Mouse (Mus musculus): Measurements from ENCODE around the gene Gm20696. TPM values are rescaled to one million over a fixed set of nuclear protein-coding genes. Genes with fewer than 3 reads are reported as not detected.

Gene Gm20696
- polyA plus RNA-seq, 1 experiment, result 5.7 TPM

GRCm38 (mm10) chr6:99228336-99228870 is 438.2 kb downstream of the Gm20696 start:
- Histone ChIP-seq H3K4me3 (replicated peaks; ENCODE audit: control insufficient read depth, low read depth, low read length) (no peak overlapping the region), H3K27ac (ENCODE audit: control insufficient read depth, insufficient read depth, low read depth, low read length, poor library complexity) (no peak overlapping the region), H3K4me1 (ENCODE audit: control insufficient read depth, insufficient read depth, low read length) (no peaks in the 10 kb centered on the region; the same call in 1 of the 2 replicates)
- 85% methylated on average over 6 of the region's 6 CpGs for WGBS
- TF ChIP-seq POLR2A (IDR thresholded peaks at IDR 0.05; ENCODE audit: borderline replicate concordance, control insufficient read depth, low read depth, low read length), result no peak
- TF ChIP-seq CTCF (IDR thresholded peaks at IDR 0.05; ENCODE audit: control insufficient read depth, insufficient read depth, low read length), result no peak

DNA sequence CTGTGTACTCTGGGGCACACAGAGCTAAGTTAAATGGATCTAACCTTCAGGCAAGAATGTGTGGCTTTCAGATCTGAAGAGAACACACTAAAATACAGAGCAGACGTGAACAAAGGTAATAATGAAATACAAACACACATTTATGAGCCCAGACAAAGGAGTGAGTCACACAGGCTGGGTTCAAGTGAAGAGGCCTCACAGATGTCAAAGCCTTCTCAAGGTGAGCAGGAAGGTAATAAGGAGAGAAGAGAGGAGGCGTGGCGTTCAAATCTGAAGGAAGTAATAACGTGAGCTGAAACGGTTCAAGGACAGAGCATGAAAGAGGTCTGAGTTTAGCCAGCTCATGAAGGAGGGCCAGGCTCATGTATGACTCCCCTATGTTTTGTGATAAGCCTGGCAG is 445.4 kb downstream of the Gm20696 start:
- TF ChIP-seq CTCF (IDR thresholded peaks at IDR 0.05; ENCODE audit: control insufficient read depth, insufficient read depth, low read length) (no peak), POLR2A (IDR thresholded peaks at IDR 0.05; ENCODE audit: borderline replicate concordance, control insufficient read depth, low read depth, low read length) (no peak)
- no peak overlapping the region for H3K27ac ChIP-seq (ENCODE audit: control insufficient read depth, insufficient read depth, low read depth, low read length, poor library complexity)
- no peak overlapping the region for H3K4me3 ChIP-seq (replicated peaks; ENCODE audit: control insufficient read depth, low read depth, low read length)
- H3K4me1 ChIP-seq (ENCODE audit: control insufficient read depth, insufficient read depth, low read length), result no peaks in the 10 kb centered on the region; the same call in 1 of the 2 replicates
- WGBS, result 73% methylated on average over 5 of the region's 5 CpGs

DNA sequence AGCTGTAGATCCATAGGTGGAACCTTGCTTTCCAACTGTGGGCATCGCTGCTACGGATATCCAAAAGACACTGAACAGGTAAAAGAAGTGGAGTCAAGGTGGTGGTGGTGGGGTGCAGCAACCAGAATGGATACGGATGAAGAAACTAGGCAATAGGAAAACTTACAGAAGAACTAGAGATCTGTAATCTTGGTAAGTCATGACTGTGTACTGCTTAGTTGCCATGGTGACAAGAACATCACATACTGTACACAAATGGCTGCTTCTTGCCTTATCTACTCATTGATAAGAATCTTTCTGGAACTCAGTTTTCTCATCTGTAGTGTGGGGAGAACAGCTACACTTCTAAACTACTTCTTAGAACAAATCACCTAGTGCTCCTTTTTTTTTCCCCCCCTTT is 446.1 kb downstream of the Gm20696 start:
- Histone ChIP-seq H3K4me1 (ENCODE audit: control insufficient read depth, insufficient read depth, low read length) (no peaks in the 10 kb centered on the region; the same call in 1 of the 2 replicates), H3K4me3 (replicated peaks; ENCODE audit: control insufficient read depth, low read depth, low read length) (no peak overlapping the region), H3K27ac (ENCODE audit: control insufficient read depth, insufficient read depth, low read depth, low read length, poor library complexity) (no peak overlapping the region)
- no peak for TF ChIP-seq POLR2A (IDR thresholded peaks at IDR 0.05; ENCODE audit: borderline replicate concordance, control insufficient read depth, low read depth, low read length)
- TF ChIP-seq CTCF (IDR thresholded peaks at IDR 0.05; ENCODE audit: control insufficient read depth, insufficient read depth, low read length), result no peak
- 91% methylated on average over 3 of the region's 3 CpGs for WGBS

- H3K4me1 ChIP-seq (ENCODE audit: control insufficient read depth, insufficient read depth, low read length), result peaks cover 3% of the 10 kb centered on the region; the same call in 1 of the 2 replicates
- TF ChIP-seq CTCF (IDR thresholded peaks at IDR 0.05; ENCODE audit: control insufficient read depth, insufficient read depth, low read length) (no peak), POLR2A (IDR thresholded peaks at IDR 0.05; ENCODE audit: borderline replicate concordance, control insufficient read depth, low read depth, low read length) (no peak)
- WGBS, result 72% methylated on average over 2 of the region's 2 CpGs
- no peak overlapping the region for H3K27ac ChIP-seq (ENCODE audit: control insufficient read depth, insufficient read depth, low read depth, low read length, poor library complexity)
- no peak overlapping the region for H3K4me3 ChIP-seq (replicated peaks; ENCODE audit: control insufficient read depth, low read depth, low read length)
Measured at GRCm38 (mm10) chr6:99217846-99218245, 448.8 kb downstream of the Gm20696 start.

DNA sequence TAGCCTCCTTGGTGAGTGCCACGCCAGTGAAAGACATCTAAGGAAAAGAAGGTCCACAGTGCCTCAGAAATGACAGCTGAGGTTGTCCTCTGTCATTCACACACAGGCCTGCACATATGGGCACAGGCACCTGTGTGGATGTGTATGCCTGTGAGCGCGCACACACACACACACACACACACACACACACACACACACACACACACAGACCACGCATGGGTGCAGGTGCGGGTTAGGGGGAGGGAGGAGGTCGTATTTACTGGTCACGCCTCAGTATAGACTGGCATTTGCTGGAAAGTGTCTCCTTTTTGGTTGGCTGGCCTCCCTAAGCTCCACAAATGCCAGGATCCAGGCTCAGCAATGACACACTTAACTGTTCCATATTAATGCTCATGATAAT is 449.4 kb downstream of the Gm20696 start:
- H3K4me3 ChIP-seq (replicated peaks; ENCODE audit: control insufficient read depth, low read depth, low read length), result no peak overlapping the region
- TF ChIP-seq POLR2A (IDR thresholded peaks at IDR 0.05; ENCODE audit: borderline replicate concordance, control insufficient read depth, low read depth, low read length), result no peak
- WGBS, result 78% methylated on average over 7 of the region's 7 CpGs
- no peak overlapping the region for H3K27ac ChIP-seq (ENCODE audit: control insufficient read depth, insufficient read depth, low read depth, low read length, poor library complexity)
- peaks cover 3% of the 10 kb centered on the region; the same call in 1 of the 2 replicates for H3K4me1 ChIP-seq (ENCODE audit: control insufficient read depth, insufficient read depth, low read length)

DNA sequence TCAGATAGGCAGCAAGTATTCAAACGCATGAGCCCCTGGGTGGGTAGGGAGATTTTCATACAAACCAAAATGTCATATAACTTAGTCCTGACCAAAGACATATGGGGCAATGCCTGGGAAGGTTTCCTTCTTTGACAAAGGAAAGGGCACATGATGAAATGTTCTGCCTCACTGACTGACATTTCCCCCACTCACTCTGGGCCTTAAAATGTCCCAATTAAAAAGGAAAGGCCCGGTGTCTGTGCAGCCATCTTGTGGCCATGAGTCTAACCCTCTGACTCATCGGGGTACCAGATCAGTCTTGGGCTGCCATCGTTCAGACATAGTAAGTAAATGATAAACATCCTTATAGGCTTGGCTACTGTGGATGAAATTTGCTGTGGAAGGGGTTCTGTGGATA is 454.1 kb downstream of the Gm20696 start:
- Histone ChIP-seq H3K27ac (ENCODE audit: control insufficient read depth, insufficient read depth, low read depth, low read length, poor library complexity) (peak overlapping the region; percentile 44; the same call in 1 of the 2 replicates), H3K4me3 (replicated peaks; ENCODE audit: control insufficient read depth, low read depth, low read length) (no peak overlapping the region), H3K4me1 (ENCODE audit: control insufficient read depth, insufficient read depth, low read length) (peaks cover 14% of the 10 kb centered on the region)
- no peak for TF ChIP-seq CTCF (IDR thresholded peaks at IDR 0.05; ENCODE audit: control insufficient read depth, insufficient read depth, low read length)
- TF ChIP-seq POLR2A (IDR thresholded peaks at IDR 0.05; ENCODE audit: borderline replicate concordance, control insufficient read depth, low read depth, low read length), result no peak
- 42% methylated on average over 4 of the region's 4 CpGs for WGBS

DNA sequence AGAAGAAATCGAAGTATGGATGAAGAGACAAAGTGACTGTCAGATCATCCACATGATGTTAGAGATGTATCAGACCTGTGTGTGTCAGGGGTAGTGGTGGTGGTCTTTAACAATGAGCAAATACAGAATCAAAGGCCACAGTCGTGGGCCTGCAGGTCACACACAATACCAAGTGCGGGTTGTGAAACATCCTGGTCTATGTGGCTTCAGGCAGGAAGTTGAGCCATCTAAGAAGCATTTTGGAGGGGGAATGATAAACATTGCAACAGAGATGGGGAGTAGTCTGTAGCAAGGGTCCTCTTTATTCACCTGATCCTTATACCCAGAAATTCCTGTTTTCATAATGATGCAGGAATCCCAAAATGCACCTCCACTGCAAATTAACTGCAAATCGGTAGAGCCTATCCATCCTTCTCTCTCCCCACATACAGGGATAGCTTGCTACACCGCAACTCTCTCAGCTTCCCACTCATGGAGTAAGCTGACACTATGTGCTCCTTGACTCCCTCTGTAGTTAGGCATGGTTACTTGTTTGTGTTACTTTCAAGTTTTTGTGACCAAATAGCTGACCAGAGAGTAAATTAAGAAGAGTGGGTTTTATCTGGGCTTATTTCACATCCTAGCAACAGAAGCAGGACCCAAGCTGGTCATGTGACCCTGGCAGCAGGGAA is 454.8 kb downstream of the Gm20696 start:
- no peak overlapping the region for H3K4me3 ChIP-seq (replicated peaks; ENCODE audit: control insufficient read depth, low read depth, low read length)

GRCm38 (mm10) chr6:99210161-99210560 is 456.4 kb downstream of the Gm20696 start:
- peaks cover 22% of the 10 kb centered on the region for H3K4me1 ChIP-seq (ENCODE audit: control insufficient read depth, insufficient read depth, low read length)
- peak overlapping the region; percentile 51 for H3K27ac ChIP-seq (ENCODE audit: control insufficient read depth, insufficient read depth, low read depth, low read length, poor library complexity)
- H3K4me3 ChIP-seq (replicated peaks; ENCODE audit: control insufficient read depth, low read depth, low read length), result no peak overlapping the region
- no peak for TF ChIP-seq POLR2A (IDR thresholded peaks at IDR 0.05; ENCODE audit: borderline replicate concordance, control insufficient read depth, low read depth, low read length)
- no peak for TF ChIP-seq CTCF (IDR thresholded peaks at IDR 0.05; ENCODE audit: control insufficient read depth, insufficient read depth, low read length)
- WGBS, result 58% methylated on average over 7 of the region's 7 CpGs

More for the DNA sequence above, 454.8 kb downstream of the Gm20696 start:
- no peak for TF ChIP-seq POLR2A (IDR thresholded peaks at IDR 0.05; ENCODE audit: borderline replicate concordance, control insufficient read depth, low read depth, low read length)
- no peak for TF ChIP-seq CTCF (IDR thresholded peaks at IDR 0.05; ENCODE audit: control insufficient read depth, insufficient read depth, low read length)
- Histone ChIP-seq H3K4me1 (ENCODE audit: control insufficient read depth, insufficient read depth, low read length) (peaks cover 16% of the 10 kb centered on the region), H3K27ac (ENCODE audit: control insufficient read depth, insufficient read depth, low read depth, low read length, poor library complexity) (peak overlapping the region; percentile 44)
- 40% methylated on average over 5 of the region's 5 CpGs for WGBS

Other genes with a start within 250 kb of the Gm20696 start
- 46.2 and 93.7 TPM in 2 replicates for gene Foxp1, start 144.1 kb downstream of the Gm20696 start, polyA plus RNA-seq (2011; ENCODE audit: insufficient read depth, insufficient read length, low replicate concordance, missing spikeins)
- 4.5 and 7.2 TPM in 2 replicates for gene Eif4e3, start within 50 bp of the Gm20696 start, polyA plus RNA-seq (2011; ENCODE audit: insufficient read depth, insufficient read length, low replicate concordance, missing spikeins)
- gene Gpr27, start 25.9 kb upstream of the Gm20696 start, polyA plus RNA-seq (2011; ENCODE audit: insufficient read depth, insufficient read length, low replicate concordance, missing spikeins), result 1.3 and 1.7 TPM in 2 replicates
- gene Prok2, start 59.6 kb upstream of the Gm20696 start, polyA plus RNA-seq (2011; ENCODE audit: insufficient read depth, insufficient read length, low replicate concordance, missing spikeins), result 2.2 TPM in 1 of 2 replicates, not detected in the other